Mouse (Mus musculus): ENCODE measurements at regions not wholly inside any gene's neighbourhood (a gene's known extent, or its start where the extent isn't known, plus 50 kb on each side); places are given as distances from the start of the nearest gene placed in this dataset.

DNA sequence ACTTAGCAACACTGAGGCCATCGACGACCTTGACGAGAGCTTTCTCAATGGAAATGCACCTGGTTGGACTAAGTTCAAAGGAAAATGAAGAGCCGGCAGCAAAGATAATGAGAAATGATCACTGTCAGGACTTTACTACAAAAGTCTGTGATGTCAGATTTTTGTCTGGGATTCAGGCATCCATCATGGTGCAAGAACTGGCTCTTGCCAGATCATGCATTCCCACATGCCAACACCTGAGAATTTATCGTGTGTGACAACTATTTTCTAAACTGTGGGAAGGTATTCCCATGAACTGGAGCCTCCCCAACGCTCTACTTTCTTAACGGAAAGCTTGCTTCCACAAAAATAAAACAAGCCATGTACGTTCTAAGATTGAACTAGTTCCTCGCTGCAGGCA is 58.1 kb downstream of the Irx6 start:
- no peak for DNase-seq

- DNase-seq = no peak
Measured at GRCm38 (mm10) chr8:92735646-92736045, 61.6 kb downstream of the Irx6 start.

DNA sequence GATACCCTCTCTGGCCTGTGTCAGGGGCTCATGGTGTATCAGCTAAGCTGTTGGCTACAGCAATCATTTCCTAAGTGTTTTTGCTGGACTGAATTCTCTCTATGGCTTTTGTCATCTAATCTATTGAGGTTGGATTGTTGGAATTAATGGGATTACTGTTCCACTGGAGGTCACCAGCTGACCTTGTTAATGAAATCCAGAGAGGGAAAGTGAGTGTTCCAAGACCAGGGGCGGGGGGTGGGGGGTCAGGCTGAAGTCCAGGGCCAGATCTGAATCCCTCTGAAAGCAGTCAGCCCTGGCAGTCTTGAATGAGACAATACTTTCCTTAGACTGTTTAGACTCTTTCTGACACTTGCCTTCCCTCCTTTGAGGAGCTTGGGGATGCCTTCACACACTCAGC is 64.0 kb downstream of the Irx6 start:
- no peak for DNase-seq

- DNase-seq = no peak
Measured at GRCm38 (mm10) chr8:92740286-92740808, 66.3 kb downstream of the Irx6 start.

DNA sequence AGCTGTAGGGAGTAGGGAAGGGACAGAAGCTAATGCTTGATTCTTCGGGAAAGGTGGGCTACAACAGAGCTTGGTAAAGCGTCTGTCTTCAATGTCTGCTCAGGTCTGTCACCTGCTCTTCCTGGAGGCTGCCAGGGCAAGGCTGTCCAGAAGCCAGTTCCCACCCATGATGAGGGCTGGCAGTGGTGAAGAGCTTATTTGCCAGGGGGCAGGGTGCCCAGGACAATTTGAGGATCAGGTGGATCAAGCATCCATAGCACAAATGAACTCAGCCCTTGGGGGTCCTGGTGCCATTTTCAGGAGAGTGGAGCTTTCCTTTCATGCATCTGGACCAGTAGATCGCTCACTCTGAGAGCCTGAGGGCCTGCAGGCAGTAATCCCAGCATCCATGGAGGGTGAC is 67.7 kb downstream of the Irx6 start:
- DNase-seq = no peak

DNA sequence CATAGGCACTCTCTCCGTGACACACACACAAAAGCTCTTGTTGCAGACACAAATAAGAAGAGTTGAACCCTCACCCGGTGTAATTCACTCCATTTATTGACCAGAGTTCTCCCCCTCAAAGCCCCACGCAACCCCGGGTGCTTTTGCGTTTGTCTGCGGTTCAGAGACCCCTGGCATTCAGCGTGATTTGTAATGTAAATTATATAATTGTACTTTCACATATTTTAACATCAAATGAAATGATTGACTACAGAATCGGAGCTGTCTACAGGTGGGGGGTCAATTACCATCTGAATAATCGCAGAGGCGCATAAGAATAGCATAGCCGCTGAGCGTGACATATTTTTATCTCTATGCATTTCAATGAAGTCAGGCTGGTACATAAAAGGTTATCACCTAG is 69.0 kb downstream of the Irx6 start:
- no peak for DNase-seq

- no peak for DNase-seq
Measured at GRCm38 (mm10) chr8:92747086-92747485, 73.0 kb downstream of the Irx6 start.

DNA sequence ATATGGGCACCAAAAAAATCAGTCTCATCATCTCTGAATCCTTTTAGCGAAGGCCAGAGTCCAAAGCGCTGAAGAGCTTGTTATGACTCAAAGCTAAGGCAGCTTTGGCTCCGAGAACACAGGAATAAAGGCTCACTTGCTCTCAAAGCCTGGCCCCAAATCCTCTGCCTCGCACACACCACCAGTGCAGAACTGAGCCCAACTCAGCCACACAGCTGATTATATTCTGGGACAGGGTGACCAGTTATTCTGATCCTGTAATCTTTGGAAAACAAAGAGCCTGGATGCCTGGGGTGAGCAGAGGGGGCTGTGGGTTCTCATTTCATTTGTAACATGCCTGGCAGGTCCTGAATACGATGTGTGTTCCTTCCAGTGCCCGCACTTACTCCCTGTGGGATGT is 73.9 kb downstream of the Irx6 start:
- no peak for DNase-seq

- no peak for DNase-seq
Measured at GRCm38 (mm10) chr8:92759848-92760247, 67.2 kb upstream of the Mmp2 start.

DNA sequence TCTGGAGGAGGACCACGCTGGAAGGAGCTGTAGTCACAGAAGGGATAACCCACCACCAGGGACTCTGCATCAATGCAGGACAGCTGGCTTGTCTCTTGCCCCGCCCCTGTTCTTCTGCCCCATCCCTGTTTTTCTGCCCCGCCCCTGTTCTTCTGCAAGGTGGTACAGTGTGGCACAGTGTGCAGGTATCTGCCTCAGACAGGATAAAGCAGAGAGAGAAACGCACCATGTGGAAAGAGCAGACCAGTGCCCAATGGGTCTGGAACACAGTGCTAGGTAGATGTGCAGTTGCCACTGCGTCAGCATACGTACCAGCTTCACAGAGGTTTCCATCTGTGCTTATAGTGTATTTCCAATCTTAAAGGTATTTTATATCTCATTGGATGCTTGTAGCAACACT is 66.2 kb upstream of the Mmp2 start:
- DNase-seq = no peak

DNA sequence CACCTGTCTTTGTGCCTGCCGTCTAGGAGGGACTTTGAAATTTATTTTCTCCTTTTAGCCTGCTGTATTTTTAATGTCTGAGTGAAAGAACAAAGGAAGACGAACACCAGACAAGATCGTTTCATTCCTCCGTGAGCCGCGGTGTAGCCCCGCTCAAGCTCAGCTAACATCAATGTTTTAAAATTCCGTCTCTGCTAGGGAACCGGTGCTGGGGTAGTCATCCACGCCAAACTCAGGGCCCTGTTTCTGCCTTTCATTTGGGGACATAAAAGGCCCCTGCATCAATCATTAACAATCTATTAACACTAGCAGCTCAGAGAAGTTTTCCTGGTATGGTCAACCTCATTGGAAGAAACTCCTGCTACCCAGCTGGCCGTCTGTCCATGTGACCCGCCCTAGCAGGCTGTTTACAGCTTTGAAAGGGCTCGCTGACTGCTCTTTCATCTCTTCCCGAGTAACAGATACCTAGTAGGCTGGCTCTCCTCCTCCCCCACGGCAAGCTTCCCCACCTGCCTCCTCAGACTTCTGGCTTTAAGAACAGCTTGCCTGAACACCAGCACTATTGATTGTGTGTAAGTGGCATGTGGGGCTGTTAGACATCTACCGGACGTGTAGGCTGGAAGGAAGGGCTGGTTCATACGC is 65.0 kb upstream of the Mmp2 start:
- DNase-seq = no peak

GRCm38 (mm10) chr8:92771856-92772650 is 55.0 kb upstream of the Mmp2 start:
- peak in 1 of 2 experiments; percentile 3 for DNase-seq

DNA sequence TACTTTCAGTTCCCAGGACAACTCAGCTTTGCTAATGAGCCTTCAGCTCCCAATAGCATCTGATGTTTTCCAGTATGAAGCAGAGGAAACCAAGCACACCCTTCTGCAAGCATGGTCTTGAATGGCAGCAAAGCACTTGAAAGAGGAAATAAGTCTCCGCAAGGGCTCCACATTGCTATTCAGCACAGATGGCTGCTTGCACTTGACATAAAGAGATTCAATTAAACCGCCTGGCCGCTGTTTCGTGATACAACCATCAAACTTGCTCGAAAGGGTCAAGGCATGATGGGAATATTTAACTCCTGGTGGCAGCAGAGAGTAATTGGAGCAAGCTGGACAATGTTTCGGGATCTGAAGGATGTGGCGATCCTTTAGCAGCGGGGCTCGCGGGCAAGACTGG is 54.3 kb upstream of the Mmp2 start:
- DNase-seq = no peak

- DNase-seq = no peak
Measured at GRCm38 (mm10) chr8:92775186-92775585, 51.9 kb upstream of the Mmp2 start.

DNA sequence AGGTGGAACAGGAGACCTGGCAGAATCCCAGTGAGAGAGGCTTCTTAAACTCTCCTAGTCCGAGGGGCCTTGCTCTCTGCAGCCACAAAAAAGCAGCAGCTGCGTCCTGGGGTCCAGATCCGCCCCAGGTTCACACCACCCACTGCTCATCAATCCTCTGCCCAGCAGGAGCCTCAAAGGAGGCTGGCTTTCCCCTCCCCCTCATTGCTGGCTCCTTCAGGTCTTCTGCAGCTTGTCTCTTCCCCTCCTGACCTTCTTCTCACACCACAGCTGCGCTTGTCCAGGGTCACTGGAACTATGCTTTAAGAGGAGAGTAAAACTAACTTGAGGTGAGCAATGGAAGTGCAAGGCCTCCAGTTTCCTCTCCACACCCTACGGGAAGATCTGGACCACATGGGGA is 50.0 kb upstream of the Mmp2 start:
- DNase-seq = no peak

Data from thymus, postnatal 36 days (tissue).